Mouse (Mus musculus) ES-E14 (cell line): ENCODE results near the gene Grhl1.

ENCODE experiments used
- CHD2 ChIP-seq: IDR thresholded peaks from 2 replicates; pipeline ENCODE4 v1.6.1; 2014; ENCODE audit warnings: mild to moderate bottlenecking, low read depth, low read length, inconsistent platforms
- HCFC1 ChIP-seq: IDR thresholded peaks from 2 replicates; pipeline ENCODE4 v1.6.1; 2012; ENCODE audit warnings: low read length, inconsistent platforms, borderline replicate concordance; ENCODE audit not compliant: insufficient read depth
- MAFK ChIP-seq: IDR thresholded peaks from 2 replicates; pipeline ENCODE4 v1.6.1; 2014; ENCODE audit warnings: mild to moderate bottlenecking, low read depth, low read length, inconsistent platforms; ENCODE audit not compliant: insufficient read depth
- ZC3H11A ChIP-seq: IDR thresholded peaks from 2 replicates; pipeline ENCODE4 v1.6.1; 2012; ENCODE audit warnings: low read depth, mild to moderate bottlenecking, inconsistent platforms, low read length, borderline replicate concordance
- ZNF384 ChIP-seq: IDR thresholded peaks from 2 replicates; pipeline ENCODE4 v1.6.1; 2012; ENCODE audit warnings: low read depth, low read length, inconsistent platforms

DNA sequence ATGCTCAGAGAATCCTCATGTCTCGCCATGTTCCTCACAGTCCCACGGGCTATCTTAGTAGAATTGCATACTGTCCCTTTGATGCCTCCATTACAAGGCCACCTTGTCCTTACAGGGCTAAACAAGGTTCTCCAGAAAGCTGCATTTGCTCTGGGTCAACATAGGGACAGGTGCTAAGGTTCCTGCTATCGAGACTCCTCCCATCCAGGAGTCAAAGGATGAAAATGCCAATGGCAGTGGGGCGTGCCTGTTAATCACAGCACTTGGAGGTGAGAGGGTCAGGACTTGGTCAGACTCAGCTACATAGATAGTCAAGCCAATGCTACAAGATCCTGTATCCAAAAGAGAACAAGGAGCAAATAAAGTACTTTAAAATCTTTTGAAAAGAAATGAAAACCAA lies 47.4 kb downstream of the Grhl1 start:
- no peak for TF ChIP-seq CHD2
- TF ChIP-seq MAFK, result no peak
- no peak for TF ChIP-seq ZC3H11A
- no peak for TF ChIP-seq HCFC1
- no peak for TF ChIP-seq ZNF384
